Comparison of ENCODE assay signal across 8 mouse cellular contexts in genomic region chr9:62491104-62491503, GRCm38 (mm10). TPM values are rescaled to one million over a fixed set of nuclear protein-coding genes. Genes with fewer than 3 reads are reported as not detected.
DNase-seq lines count a peak whose midpoint lies in the region; ATAC-seq and TF ChIP-seq lines count a peak whose summit lies in the region.

No protein-coding gene starts in this region.

- 0 out of 2 replicates have a peak overlapping the region, but pooled peaks have one; percentile 26 for H3K27ac ChIP-seq in midbrain, postnatal 0 days (ENCODE audit: low read depth, low read length)
- no peak overlapping the region for H3K27ac ChIP-seq in midbrain, embryonic 11.5 days (ENCODE audit: low read depth, low read length)
- no peak overlapping the region for H3K27ac ChIP-seq in lung, postnatal 0 days (ENCODE audit: low read length)
- no peak overlapping the region for H3K27ac ChIP-seq in hindbrain, embryonic 14.5 days

- 0 out of 2 replicates have a peak, but pooled peaks have one; percentile 44 for TF ChIP-seq EP300 in lung, postnatal 0 days (IDR thresholded peaks at IDR 0.05)

- H3K4me1 ChIP-seq in midbrain, postnatal 0 days (ENCODE audit: insufficient read depth, low read length), result no peaks in the 10 kb centered on the region
- peaks cover 3% of the 10 kb centered on the region; the same call in 1 of the 2 replicates for H3K4me1 ChIP-seq in midbrain, embryonic 11.5 days (ENCODE audit: control insufficient read depth, insufficient read depth, low read length)
- H3K4me1 ChIP-seq in lung, postnatal 0 days (ENCODE audit: insufficient read depth, low read depth, low read length), result peaks cover 21% of the 10 kb centered on the region
- peaks cover 10% of the 10 kb centered on the region; the same call in 1 of the 2 replicates for H3K4me1 ChIP-seq in hindbrain, embryonic 14.5 days (replicated peaks; ENCODE audit: control insufficient read depth, insufficient read depth, low read length)

- H3K9ac ChIP-seq in midbrain, postnatal 0 days (replicated peaks; ENCODE audit: low read length, poor library complexity, severe bottlenecking), result no peak overlapping the region
- H3K9ac ChIP-seq in midbrain, embryonic 11.5 days (ENCODE audit: low read length), result no peak overlapping the region
- no peak overlapping the region for H3K9ac ChIP-seq in lung, postnatal 0 days (replicated peaks; ENCODE audit: low read depth)
- no peak overlapping the region for H3K9ac ChIP-seq in hindbrain, embryonic 14.5 days

- ATAC-seq in midbrain, postnatal 0 days (ENCODE audit: low FRiP score), result no peak
- ATAC-seq in midbrain, embryonic 11.5 days (ENCODE audit: low FRiP score), result no peak
- ATAC-seq in lung, postnatal 0 days, result peak; percentile 74
- ATAC-seq in hindbrain, embryonic 14.5 days (ENCODE audit: low FRiP score), result no peak

- no peaks in the 10 kb centered on the region for H3K9me3 ChIP-seq in midbrain, postnatal 0 days (ENCODE audit: low read length)
- H3K9me3 ChIP-seq in midbrain, embryonic 11.5 days (ENCODE audit: control insufficient read depth, low read length), result no peaks in the 10 kb centered on the region
- H3K9me3 ChIP-seq in lung, postnatal 0 days (ENCODE audit: low read length), result no peaks in the 10 kb centered on the region
- no peaks in the 10 kb centered on the region for H3K9me3 ChIP-seq in hindbrain, embryonic 14.5 days (ENCODE audit: control insufficient read depth, low read length)

- no peak for DNase-seq in midbrain, postnatal 0 days (ENCODE audit: low spot score)
- DNase-seq in midbrain, embryonic 11.5 days (ENCODE audit: low spot score, missing footprints), result no peak
- peak; percentile 28 for DNase-seq in c-Kit-positive CD71-positive TER-119-negative erythroid progenitor cells, embryonic 14.5 days (ENCODE audit: low read depth)
- peak; percentile 49 to 57 for DNase-seq in heart, postnatal 36 days
- peak; percentile 66 for DNase-seq in lung, postnatal 0 days (ENCODE audit: low spot score)
- no peak for DNase-seq in spleen, adult 18-20 months
- no peak for DNase-seq in frontal cortex, postnatal 14 days (ENCODE audit: low spot score in 2 of 2)
- DNase-seq in hindbrain, embryonic 14.5 days (ENCODE audit: low spot score), result no peak

- no peak overlapping the region for H3K4me3 ChIP-seq in midbrain, postnatal 0 days (ENCODE audit: low read depth, low read length)
- no peak overlapping the region for H3K4me3 ChIP-seq in midbrain, embryonic 11.5 days (ENCODE audit: low read depth, low read length)
- H3K4me3 ChIP-seq in lung, postnatal 0 days (ENCODE audit: low read depth, low read length), result no peak overlapping the region
- no peak overlapping the region for H3K4me3 ChIP-seq in hindbrain, embryonic 14.5 days (replicated peaks; ENCODE audit: low read length)

- intact Hi-C loops in heart, postnatal 36 days (cut with DNase I), result no loop called here

- H3K27me3 ChIP-seq in midbrain, postnatal 0 days (ENCODE audit: insufficient read depth, low read length), result no peaks in the 10 kb centered on the region
- H3K27me3 ChIP-seq in midbrain, embryonic 11.5 days (ENCODE audit: control insufficient read depth, insufficient read depth, low read length), result no peaks in the 10 kb centered on the region
- H3K27me3 ChIP-seq in lung, postnatal 0 days (replicated peaks; ENCODE audit: insufficient read depth, low read length), result no peaks in the 10 kb centered on the region
- no peaks in the 10 kb centered on the region for H3K27me3 ChIP-seq in hindbrain, embryonic 14.5 days (ENCODE audit: control insufficient read depth, insufficient read depth, low read length)

- no peak overlapping the region for H3K4me2 ChIP-seq in midbrain, postnatal 0 days (ENCODE audit: low read depth, low read length, poor library complexity, severe bottlenecking)
- H3K4me2 ChIP-seq in midbrain, embryonic 11.5 days, result no peak overlapping the region
- H3K4me2 ChIP-seq in lung, postnatal 0 days (replicated peaks; ENCODE audit: low read depth, low read length), result no peak overlapping the region
- H3K4me2 ChIP-seq in hindbrain, embryonic 14.5 days (replicated peaks), result no peak overlapping the region

- peak; percentile 33 for TF ChIP-seq CTCF in midbrain, postnatal 0 days (IDR thresholded peaks at IDR 0.05)
- TF ChIP-seq CTCF in lung, postnatal 0 days (IDR thresholded peaks at IDR 0.05), result peak; percentile 70

- H3K36me3 ChIP-seq in midbrain, postnatal 0 days (ENCODE audit: insufficient read depth, low read length), result no peaks in the 10 kb centered on the region
- H3K36me3 ChIP-seq in midbrain, embryonic 11.5 days (ENCODE audit: control insufficient read depth, insufficient read depth, low read length), result no peaks in the 10 kb centered on the region
- H3K36me3 ChIP-seq in lung, postnatal 0 days (ENCODE audit: insufficient read depth, low read length), result no peaks in the 10 kb centered on the region
- H3K36me3 ChIP-seq in hindbrain, embryonic 14.5 days (replicated peaks; ENCODE audit: control insufficient read depth, insufficient read depth), result no peaks in the 10 kb centered on the region; the same call in 1 of the 2 replicates

- WGBS in midbrain, postnatal 0 days, result 69% methylated on average over 3 of the region's 3 CpGs
- 83% methylated on average over 3 of the region's 3 CpGs for WGBS in midbrain, embryonic 11.5 days
- 56% methylated on average over 3 of the region's 3 CpGs for WGBS in lung, postnatal 0 days
- 74% methylated on average over 3 of the region's 3 CpGs for WGBS in hindbrain, embryonic 14.5 days

RNA-seq across cellular contexts. Expression of gene Coro2b, which starts 45.7 kb away (rescaled TPM):
- total RNA-seq in midbrain, postnatal 0 days (2014; rRNA removed), result 36.2 and 45.8 TPM in 2 replicates
- 21.4 and 22.8 TPM in 2 replicates for polyA plus RNA-seq in midbrain, postnatal 0 days (2015; fragmentation: Nextera tagmentation; extraction: Ambion mirVana)
- 15.3 and 15.7 TPM in 2 replicates for polyA plus RNA-seq in midbrain, embryonic 11.5 days (2014; fragmentation: Nextera tagmentation; extraction: Ambion mirVana)
- 10 to 100 TPM in 1 of 2 experiments, 1 to 10 TPM in 1; 9.8 to 14.5 TPM for total RNA-seq in heart, postnatal 36 days (2021)
- 13.9 and 15.8 TPM in 2 replicates for polyA plus RNA-seq in lung, postnatal 0 days (2015; fragmentation: Nextera tagmentation; extraction: Ambion mirVana)
- 35.8 and 38.5 TPM in 2 replicates for polyA plus RNA-seq in hindbrain, embryonic 14.5 days (2014; fragmentation: Nextera tagmentation; extraction: Ambion mirVana)

Comparison
In these comparisons a context has a peak if more than half of its experiments do, and no peak if none do; other contexts are left out.
1. DNase-seq: peak in c-Kit-positive CD71-positive TER-119-negative erythroid progenitor cells, embryonic 14.5 days (single experiment), heart, postnatal 36 days (2 of 2) and lung, postnatal 0 days (single experiment); none in midbrain, postnatal 0 days (single experiment), midbrain, embryonic 11.5 days (single experiment), spleen, adult 18-20 months (0 of 2), frontal cortex, postnatal 14 days (0 of 2) and hindbrain, embryonic 14.5 days (single experiment).